Mouse (Mus musculus): ENCODE measurements around the gene Apeh. TPM values are rescaled to one million over a fixed set of nuclear protein-coding genes. Genes with fewer than 3 reads are reported as not detected.

The Apeh gene
- total and polyA plus RNA-seq, 3 experiments: 69.0 to 76.1 TPM; not detected in 1

DNA sequence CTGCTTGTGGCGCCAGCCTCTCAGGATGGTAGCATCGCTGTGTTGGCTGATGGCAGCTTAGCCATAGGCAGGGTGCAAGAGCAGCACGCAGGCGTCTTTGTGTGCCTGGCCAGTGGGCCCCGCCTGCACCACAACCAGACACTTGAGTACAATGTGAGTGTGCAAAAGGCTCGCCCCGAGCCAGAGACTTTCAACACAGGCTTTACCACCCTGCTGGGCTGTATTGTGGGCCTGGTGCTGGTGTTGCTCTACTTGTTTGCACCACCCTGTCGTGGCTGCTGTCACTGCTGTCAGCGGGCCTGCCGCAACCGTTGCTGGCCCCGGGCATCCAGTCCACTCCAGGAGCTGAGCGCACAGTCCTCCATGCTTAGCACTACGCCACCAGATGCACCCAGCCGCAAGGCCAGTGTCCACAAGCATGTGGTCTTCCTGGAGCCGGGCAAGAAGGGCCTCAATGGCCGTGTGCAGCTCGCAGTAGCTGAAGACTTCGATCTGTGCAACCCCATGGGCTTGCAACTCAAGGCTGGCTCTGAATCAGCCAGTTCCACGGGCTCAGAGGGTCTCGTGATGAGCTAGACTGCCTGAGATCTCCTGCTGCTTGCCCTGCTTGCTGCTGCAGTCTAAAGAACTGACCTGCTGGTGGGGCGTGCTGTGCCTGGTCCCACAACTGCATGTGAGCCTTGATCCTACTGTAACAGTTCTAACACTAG is 39.9 kb downstream of the Apeh start:
- Histone ChIP-seq H3K36me3 (ENCODE audit: control insufficient read depth in 1 of 2, insufficient read depth in 2 of 2, low read length in 2 of 2) (no peaks in the 10 kb centered on the region; a peak in 1 of 4 replicates), H3K27ac (ENCODE audit: control insufficient read depth, low read depth, low read length) (no peak overlapping the region), H3K9me3 (replicated peaks; ENCODE audit: insufficient read depth, low read length) (no peaks in the 10 kb centered on the region), H3K4me1 (ENCODE audit: control insufficient read depth in 1 of 2, insufficient read depth in 2 of 2, low read length in 2 of 2) (peaks cover 0 to 7% of the 10 kb centered on the region in 2 experiments; a peak in 1 of 4 replicates), H3K9ac (ENCODE audit: control insufficient read depth, low read depth, low read length, poor library complexity, severe bottlenecking) (no peak overlapping the region), H3K79me2 (ENCODE audit: control insufficient read depth, insufficient read depth, low read length, poor library complexity) (peaks cover 5% of the 10 kb centered on the region), H3K27me3 (ENCODE audit: control insufficient read depth in 1 of 2, insufficient read depth in 2 of 2, low read length in 2 of 2) (no peaks in the 10 kb centered on the region), H3K4me3 (ENCODE audit: control insufficient read depth in 1 of 2, insufficient read depth in 1 of 2, low read depth in 2 of 2, low read length in 2 of 2) (no peak overlapping the region)
- TF ChIP-seq KAT2A (conservative IDR thresholded peaks at IDR 0.05; ENCODE audit: low read depth, low read length) (no peak), MXI1 (IDR thresholded peaks at IDR 0.05; ENCODE audit: low read depth, low read length) (no peak), MYC (IDR thresholded peaks at IDR 0.05; ENCODE audit: low read depth, low read length) (no peak), MEF2A (IDR thresholded peaks at IDR 0.05; ENCODE audit: extremely low read depth, insufficient replicate concordance, low read depth, low read length, poor library complexity, severe bottlenecking) (no peak), NELFE (IDR thresholded peaks at IDR 0.05; ENCODE audit: low read depth, low read length) (no peak), CHD2 (IDR thresholded peaks at IDR 0.05; ENCODE audit: low read length) (no peak), TCF12 (IDR thresholded peaks at IDR 0.05; ENCODE audit: low read depth, low read length) (no peak), POLR2A (IDR thresholded peaks at IDR 0.05; ENCODE audit: control insufficient read depth in 1 of 2, insufficient read depth in 1 of 2, low read depth in 1 of 2, low read length in 2 of 2, poor library complexity in 1 of 2) (no peak), GATA1 (IDR thresholded peaks at IDR 0.05; ENCODE audit: low read depth, low read length) (no peak), MAFK (IDR thresholded peaks at IDR 0.05; ENCODE audit: borderline replicate concordance, low read depth, low read length) (no peak), POLR2AphosphoS2 (IDR thresholded peaks at IDR 0.05; ENCODE audit: low read length) (no peak), ELF1 (IDR thresholded peaks at IDR 0.05; ENCODE audit: low read depth, low read length) (no peak), ETS1 (IDR thresholded peaks at IDR 0.05; ENCODE audit: low read depth, low read length) (no peak), RCOR1 (IDR thresholded peaks at IDR 0.05; ENCODE audit: low read depth, low read length) (no peak), EP300 (IDR thresholded peaks at IDR 0.05; ENCODE audit: low read depth in 1 of 2, low read length in 2 of 2) (no peak), SMC3 (IDR thresholded peaks at IDR 0.05; ENCODE audit: low read depth, low read length) (no peak), ZNF384 (IDR thresholded peaks at IDR 0.05; ENCODE audit: low read depth, low read length) (no peak), MAZ (IDR thresholded peaks at IDR 0.05; ENCODE audit: low read depth, low read length) (no peak), JUND (IDR thresholded peaks at IDR 0.05; ENCODE audit: low read depth, low read length) (no peak), GABPA (IDR thresholded peaks at IDR 0.05; ENCODE audit: low read depth, low read length) (no peak)
- no peak for DNase-seq (ENCODE audit: low read depth, low spot score)

GRCm38 (mm10) chr9:108053665-108054225 is 40.7 kb downstream of the Apeh start:
- Histone ChIP-seq H3K36me3 (ENCODE audit: control insufficient read depth in 1 of 2, insufficient read depth in 2 of 2, low read length in 2 of 2) (no peaks in the 10 kb centered on the region), H3K4me3 (ENCODE audit: control insufficient read depth in 1 of 2, insufficient read depth in 1 of 2, low read depth in 2 of 2, low read length in 2 of 2) (no peak overlapping the region), H3K79me2 (ENCODE audit: control insufficient read depth, insufficient read depth, low read length, poor library complexity) (peaks cover 8% of the 10 kb centered on the region), H3K27me3 (ENCODE audit: control insufficient read depth in 1 of 2, insufficient read depth in 2 of 2, low read length in 2 of 2) (no peaks in the 10 kb centered on the region), H3K9ac (ENCODE audit: control insufficient read depth, low read depth, low read length, poor library complexity, severe bottlenecking) (no peak overlapping the region), H3K9me3 (replicated peaks; ENCODE audit: insufficient read depth, low read length) (no peaks in the 10 kb centered on the region), H3K4me1 (ENCODE audit: control insufficient read depth in 1 of 2, insufficient read depth in 2 of 2, low read length in 2 of 2) (peaks cover 0 to 7% of the 10 kb centered on the region in 2 experiments; a peak in 1 of 4 replicates), H3K27ac (ENCODE audit: control insufficient read depth, low read depth, low read length) (no peak overlapping the region)
- TF ChIP-seq MEF2A (IDR thresholded peaks at IDR 0.05; ENCODE audit: extremely low read depth, insufficient replicate concordance, low read depth, low read length, poor library complexity, severe bottlenecking): no peak
- no peak for DNase-seq (ENCODE audit: low read depth, low spot score)
